Mouse (Mus musculus) G1E (cell line): ENCODE data around the gene Vegfc. TPM values are rescaled to one million over a fixed set of nuclear protein-coding genes. Genes with fewer than 3 reads are reported as not detected.

Source experiments
- ATAC-seq: 2 replicates; pipeline ENCODE4 v1.8.0; 2016; ENCODE audit warnings: mild to moderate bottlenecking; ENCODE audit not compliant: insufficient number of reproducible peaks, poor library complexity, low FRiP score, severe bottlenecking; ENCODE audit errors: extremely low read depth
- DNase-seq: peaks from one replicate; pipeline ENCODE4 v3.0.0; 2012; ENCODE audit warnings: low spot score
- H3K27me3 ChIP-seq: 2 replicates; pipeline ENCODE4 v1.6.1; 2012; ENCODE audit warnings: mild to moderate bottlenecking, low read length, inconsistent platforms; ENCODE audit not compliant: insufficient read depth
- H3K36me3 ChIP-seq: replicated peaks from 2 replicates; pipeline ENCODE3; 2012; ENCODE audit warnings: mild to moderate bottlenecking, inconsistent platforms
- H3K4me1 ChIP-seq: 2 replicates; pipeline ENCODE4 v1.6.1; 2012; ENCODE audit warnings: low read depth, low read length, inconsistent platforms, mixed read lengths; ENCODE audit not compliant: insufficient read depth
- H3K4me3 ChIP-seq: 2 replicates; pipeline ENCODE4 v1.5.1; 2012; ENCODE audit warnings: low read depth, mild to moderate bottlenecking, inconsistent platforms, low read length, moderate library complexity, mixed read lengths
- H3K9me3 ChIP-seq: replicated peaks from 2 replicates; pipeline ENCODE4 v1.6.1; 2012; ENCODE audit warnings: inconsistent platforms
- CTCF ChIP-seq: IDR thresholded peaks from 2 replicates; pipeline ENCODE4 v1.5.1; 2012; ENCODE audit warnings: low read depth, low read length, inconsistent platforms, mixed read lengths
- GATA1 ChIP-seq: IDR thresholded peaks from 2 replicates; pipeline ENCODE4 v1.6.1; 2012; ENCODE audit warnings: borderline replicate concordance, low read length, inconsistent platforms, mixed read lengths
- GATA2 ChIP-seq: IDR thresholded peaks from 2 replicates; pipeline ENCODE4 v1.6.1; 2012; ENCODE audit warnings: low read depth, low read length, inconsistent platforms, borderline replicate concordance
- POLR2AphosphoS5 ChIP-seq: IDR thresholded peaks from 2 replicates; pipeline ENCODE4 v1.6.1; 2012; ENCODE audit warnings: low read depth, low read length, inconsistent platforms; ENCODE audit not compliant: insufficient replicate concordance
- TAL1 ChIP-seq: conservative IDR thresholded peaks from 2 replicates; pipeline ENCODE4 v1.6.1; 2012; ENCODE audit warnings: low read depth, low read length, inconsistent platforms, mixed read lengths
- polyA plus RNA-seq: library from polyadenylated mRNA; stranded (reverse); fragments of >175 nt; gene quantifications from 2 replicates; pipeline ENCODE4 v1.2.3, GENCODE M21; 2012
- total RNA-seq, 2 experiments: library from RNA; stranded (forward) in 1 of 2; stranded (reverse) in 1 of 2; fragments of 200-1000 nt in 1 of 2; fragments of >200 nt in 1 of 2; fragmentation: Nextera tagmentation in 1 of 2; gene quantifications; 2 replicates each; pipeline ENCODE4 v1.2.3; 2014 to 2017

Gene Vegfc
- total and polyA plus RNA-seq, 3 experiments: 0.22 TPM; not detected in 2

- TF ChIP-seq GATA2: no peak
- no peak for TF ChIP-seq CTCF
- TF ChIP-seq POLR2AphosphoS5: no peak
- no peak for TF ChIP-seq GATA1
- no peak for TF ChIP-seq TAL1
- no peaks in the 10 kb centered on the region for H3K27me3 ChIP-seq
Observed at GRCm38 (mm10) chr8:54228801-54229204, 151.4 kb downstream of the Vegfc start.

DNA sequence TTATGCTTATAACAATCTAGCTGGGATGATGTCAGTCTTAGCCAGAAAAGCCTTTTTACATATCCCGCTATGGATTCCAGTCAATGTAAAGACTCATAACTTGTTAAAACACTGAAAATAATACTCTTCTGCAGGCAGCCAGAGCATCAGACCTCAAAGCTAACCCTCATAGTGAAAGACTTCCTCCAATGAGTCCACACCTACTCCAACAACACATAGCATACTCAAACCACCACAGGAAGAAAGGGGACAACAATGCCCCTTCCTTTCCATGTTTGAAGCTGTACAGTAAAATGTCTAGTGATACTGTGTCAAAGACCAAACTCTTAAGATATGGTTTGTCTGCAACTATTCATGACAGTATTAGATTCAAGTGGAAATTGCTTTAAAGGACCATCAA, 153.2 kb downstream of the Vegfc start:
- Histone ChIP-seq H3K9me3 (no peaks in the 10 kb centered on the region), H3K27me3 (no peaks in the 10 kb centered on the region), H3K36me3 (no peaks in the 10 kb centered on the region), H3K4me1 (no peaks in the 10 kb centered on the region), H3K4me3 (no peak overlapping the region)
- TF ChIP-seq CTCF: no peak
- TF ChIP-seq GATA1: no peak
- TF ChIP-seq GATA2: no peak
- TF ChIP-seq TAL1: no peak
- TF ChIP-seq POLR2AphosphoS5: no peak
- ATAC-seq: no peak
- no peak for DNase-seq

More at GRCm38 (mm10) chr8:54228801-54229204, 151.4 kb downstream of the Vegfc start:
- ATAC-seq: no peak
- Histone ChIP-seq H3K4me1 (no peaks in the 10 kb centered on the region), H3K36me3 (no peaks in the 10 kb centered on the region), H3K9me3 (no peaks in the 10 kb centered on the region), H3K4me3 (no peak overlapping the region)
- no peak for DNase-seq

GRCm38 (mm10) chr8:54233316-54233715, 155.9 kb downstream of the Vegfc start:
- TF ChIP-seq POLR2AphosphoS5 (no peak), CTCF (no peak), GATA2 (no peak), TAL1 (no peak), GATA1 (no peak)
- no peaks in the 10 kb centered on the region for H3K36me3 ChIP-seq
- no peaks in the 10 kb centered on the region for H3K4me1 ChIP-seq
- H3K4me3 ChIP-seq: no peak overlapping the region
- H3K9me3 ChIP-seq: no peaks in the 10 kb centered on the region
- no peak for DNase-seq
- no peak for ATAC-seq
- no peaks in the 10 kb centered on the region for H3K27me3 ChIP-seq
